In genomic region chr2:92433578-92434374, GRCm38 (mm10) we compare ENCODE assay signal across 8 mouse cellular contexts. TPM values are rescaled to one million over a fixed set of nuclear protein-coding genes. Genes with fewer than 3 reads are reported as not detected.
DNase-seq lines count a peak whose midpoint lies in the region; ATAC-seq lines count a peak whose summit lies in the region.

TSS of gene Cry2 (minus strand) at chr2:92434043.

- under 1% methylated on average over 70 of the region's 76 CpGs for WGBS in hindbrain, embryonic 11.5 days

- H3K4me3 ChIP-seq in hindbrain, embryonic 11.5 days (ENCODE audit: low read depth, low read length), result peak within 1 kb of the TSS; percentile 80

- peak within 1 kb of the TSS; percentile 86 for H3K4me2 ChIP-seq in hindbrain, embryonic 11.5 days (replicated peaks; ENCODE audit: low read depth, low read length)

- no peaks in the 10 kb centered on the region for H3K9me3 ChIP-seq in hindbrain, embryonic 11.5 days (ENCODE audit: control insufficient read depth, low read length)

- ATAC-seq in hindbrain, embryonic 11.5 days (ENCODE audit: low FRiP score), result peak; percentile 98

- peak within 1 kb of the TSS; percentile 13; the same call in 1 of the 2 replicates for H3K27ac ChIP-seq in hindbrain, embryonic 11.5 days (ENCODE audit: low read depth, low read length)

- no peaks in the 10 kb centered on the region for H3K27me3 ChIP-seq in hindbrain, embryonic 11.5 days (ENCODE audit: control insufficient read depth, insufficient read depth, low read length)

- peaks cover 9% of the 10 kb centered on the region for H3K4me1 ChIP-seq in hindbrain, embryonic 11.5 days (replicated peaks; ENCODE audit: control insufficient read depth, insufficient read depth, low read length)

- peak; percentile 100 for DNase-seq in Muller cell, postnatal 12 days (ENCODE audit: inconsistent ontology term)
- peak; percentile 100 for DNase-seq in cerebellum, adult 9-11 months
- peak; percentile 97 to 99 for DNase-seq in frontal cortex, adult 2 months (ENCODE audit: extremely low spot score in 1 of 2, low spot score in 1 of 2)
- peak; percentile 99 for DNase-seq in hindbrain, embryonic 11.5 days (ENCODE audit: low spot score)
- peak; percentile 98 for DNase-seq in layer of hippocampus, postnatal 10 days (ENCODE audit: low spot score in 2 of 2)
- peak; percentile 99 for DNase-seq in lung, postnatal 10 days
- DNase-seq in ovary, postnatal 36 days (ENCODE audit: low spot score), result peak; percentile 97
- peak; percentile 98 for DNase-seq in thymus, postnatal 25 days

- H3K36me3 ChIP-seq in hindbrain, embryonic 11.5 days (ENCODE audit: control insufficient read depth, insufficient read depth, low read length), result no peaks in the 10 kb centered on the region

- peak within 1 kb of the TSS; percentile 86 for H3K9ac ChIP-seq in hindbrain, embryonic 11.5 days (ENCODE audit: low read depth, low read length)

RNA-seq across cellular contexts. Expression of gene Cry2, which starts in this region (rescaled TPM):
- 94.1 and 100 TPM in 2 replicates for polyA plus RNA-seq in frontal cortex, adult 2 months (2012; rRNA removed)
- polyA plus RNA-seq in hindbrain, embryonic 11.5 days (2014; fragmentation: Nextera tagmentation; extraction: Ambion mirVana), result 21.5 and 22.1 TPM in 2 replicates
- total RNA-seq in layer of hippocampus, postnatal 10 days (2021), result 10 to 100 TPM; 89.1 to 94.8 TPM

Comparison
In these comparisons a context has a peak if more than half of its experiments do, and no peak if none do; other contexts are left out.
1. Peak in every context shown above with its lines: DNase-seq, ATAC-seq, H3K4me3 ChIP-seq and H3K27ac ChIP-seq.